Mouse (Mus musculus) cerebellum, postnatal 36 days (tissue): ENCODE results near the gene Hexb.

Source experiments
- DNase-seq, 2 experiments: peaks; one replicate each; pipeline ENCODE4 v3.0.0; 2021 to 2022; ENCODE audit warnings: mixed read lengths in 2 of 2

The Hexb gene

GRCm38 (mm10) chr13:97197932-97198562 is at the start of gene Hexb:
Gene Hexb, minus strand, starts transcription at chr13:97198357.
- DNase-seq, result peak; percentile 79 to 84

GRCm38 (mm10) chr13:97247754-97248153 is 49.6 kb upstream of the Hexb start:
- no peak for DNase-seq

- DNase-seq, result no peak
These were observed 48.1 kb upstream of the Hexb start for GRCm38 (mm10) chr13:97246217-97246616.

GRCm38 (mm10) chr13:97245157-97245556 is 47.0 kb upstream of the Hexb start:
- DNase-seq, result no peak

GRCm38 (mm10) chr13:97244712-97245105 is 46.6 kb upstream of the Hexb start:
- no peak for DNase-seq

GRCm38 (mm10) chr13:97243962-97244711 is 46.0 kb upstream of the Hexb start:
- no peak for DNase-seq

- no peak for DNase-seq
These were observed 44.6 kb upstream of the Hexb start for GRCm38 (mm10) chr13:97242716-97243115.

GRCm38 (mm10) chr13:97241787-97242280 is 43.7 kb upstream of the Hexb start:
- no peak for DNase-seq

- peak; percentile 46 to 58 for DNase-seq
These were observed 43.0 kb upstream of the Hexb start, which contains the start of gene Enc1 for GRCm38 (mm10) chr13:97240965-97241786. Gene Enc1, plus strand, starts transcription at chr13:97241105.

- peak; percentile 29 for DNase-seq
These were observed 42.3 kb upstream of the Hexb start for GRCm38 (mm10) chr13:97240279-97240964.

- DNase-seq, result peak in 1 of 2 experiments; percentile 39
These were observed 41.4 kb upstream of the Hexb start for GRCm38 (mm10) chr13:97239343-97240180.

GRCm38 (mm10) chr13:97238181-97238981 is 40.2 kb upstream of the Hexb start:
- no peak for DNase-seq

GRCm38 (mm10) chr13:97237700-97238099 is 39.5 kb upstream of the Hexb start:
- no peak for DNase-seq

- DNase-seq, result no peak
These were observed 37.8 kb upstream of the Hexb start for GRCm38 (mm10) chr13:97235911-97236310.

- DNase-seq, result peak; percentile 75 to 78
These were observed 36.7 kb upstream of the Hexb start for GRCm38 (mm10) chr13:97234785-97235417.

GRCm38 (mm10) chr13:97233092-97233491 is 34.9 kb upstream of the Hexb start:
- DNase-seq, result no peak

- no peak for DNase-seq
These were observed 31.9 kb upstream of the Hexb start for GRCm38 (mm10) chr13:97230101-97230500.

- no peak for DNase-seq
These were observed 29.6 kb upstream of the Hexb start for GRCm38 (mm10) chr13:97227795-97228194.

- no peak for DNase-seq
These were observed 27.0 kb upstream of the Hexb start for GRCm38 (mm10) chr13:97225130-97225529.

- DNase-seq, result no peak
These were observed 26.3 kb upstream of the Hexb start for GRCm38 (mm10) chr13:97224341-97224982.
